Mouse (Mus musculus) embryonic fibroblast, embryonic 13.5 days (primary cell): ENCODE results near the gene Ppp4c.

Source experiments
- CTCF ChIP-seq: IDR thresholded peaks from 2 replicates; pipeline ENCODE4 v1.5.1; 2011; ENCODE audit warnings: mild to moderate bottlenecking, control low read depth, low read length, moderate library complexity, borderline replicate concordance; ENCODE audit not compliant: insufficient read depth
- POLR2A ChIP-seq: IDR thresholded peaks from 2 replicates; pipeline ENCODE4 v1.6.1; 2011; ENCODE audit warnings: low read depth, mild to moderate bottlenecking, control low read depth, low read length, moderate library complexity

DNA sequence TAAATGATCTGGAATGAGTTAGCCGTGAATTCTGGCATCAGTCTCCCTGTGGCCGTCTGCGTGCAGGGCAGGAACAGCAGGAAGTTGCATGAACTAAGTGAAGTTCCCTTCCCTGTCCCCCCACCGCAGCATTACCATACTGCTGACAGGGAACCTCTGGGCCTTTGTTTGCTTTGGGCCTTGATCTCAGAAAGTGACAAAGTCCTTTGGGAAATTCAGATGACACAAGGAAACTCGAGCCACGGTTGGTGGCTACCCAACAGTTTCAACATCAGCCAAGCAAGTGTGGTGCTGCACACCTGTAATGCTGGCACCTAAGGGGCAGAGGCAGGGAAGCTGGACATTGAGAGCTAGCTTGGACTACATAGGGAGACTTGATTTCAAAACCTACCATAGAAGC, 45.5 kb downstream of the Ppp4c start:
- TF ChIP-seq POLR2A (no peak), CTCF (no peak)
